Mouse (Mus musculus): ENCODE measurements around the gene Ormdl3.

GRCm38 (mm10) chr11:98550975-98551828 lies 36.0 kb downstream of the Ormdl3 start, which contains the start of gene Zpbp2:
- TF ChIP-seq ZC3H11A (IDR thresholded peaks at IDR 0.05; ENCODE audit: borderline replicate concordance, low read depth, low read length) = no peak
- no peak for TF ChIP-seq ZNF384 (IDR thresholded peaks at IDR 0.05; ENCODE audit: low read depth, low read length)
- 0 out of 2 replicates have a peak, but pooled peaks have one; percentile 40 for TF ChIP-seq HCFC1 (IDR thresholded peaks at IDR 0.05; ENCODE audit: borderline replicate concordance, insufficient read depth, low read length)
- no peak for TF ChIP-seq MAFK (IDR thresholded peaks at IDR 0.05; ENCODE audit: insufficient read depth, low read depth, low read length)
- TF ChIP-seq CHD2 (IDR thresholded peaks at IDR 0.05; ENCODE audit: low read depth, low read length) = no peak

All from ES-E14 (cell line).